Mouse (Mus musculus): ENCODE measurements at regions not wholly inside any gene's neighbourhood (a gene's known extent, or its start where the extent isn't known, plus 50 kb on each side); places are given as distances from the start of the nearest gene placed in this dataset.

GRCm38 (mm10) chr5:101596996-101597395 is 67.8 kb downstream of the Nkx6-1 start:
- WGBS, result 85% methylated on average over 9 of the region's 9 CpGs
- H3K4me2 ChIP-seq (replicated peaks; ENCODE audit: low read depth, low read length), result no peak overlapping the region
- DNase-seq (ENCODE audit: low spot score) (no peak), ATAC-seq (no peak)
- no peak overlapping the region for H3K27ac ChIP-seq (ENCODE audit: low read length)
- H3K36me3 ChIP-seq (ENCODE audit: insufficient read depth, low read length), result no peaks in the 10 kb centered on the region
- TF ChIP-seq CTCF (IDR thresholded peaks at IDR 0.05) (no peak), EP300 (IDR thresholded peaks at IDR 0.05) (no peak)
- H3K9ac ChIP-seq (replicated peaks; ENCODE audit: low read depth), result no peak overlapping the region
- no peaks in the 10 kb centered on the region for H3K4me1 ChIP-seq (ENCODE audit: insufficient read depth, low read depth, low read length)
- H3K27me3 ChIP-seq (replicated peaks; ENCODE audit: insufficient read depth, low read length), result no peaks in the 10 kb centered on the region
- no peaks in the 10 kb centered on the region for H3K9me3 ChIP-seq (ENCODE audit: low read length)
- H3K4me3 ChIP-seq (ENCODE audit: low read depth, low read length), result no peak overlapping the region

GRCm38 (mm10) chr5:101591236-101591635 is 73.6 kb downstream of the Nkx6-1 start:
- Histone ChIP-seq H3K9ac (replicated peaks; ENCODE audit: low read depth) (no peak overlapping the region), H3K4me1 (ENCODE audit: insufficient read depth, low read depth, low read length) (no peaks in the 10 kb centered on the region), H3K4me3 (ENCODE audit: low read depth, low read length) (no peak overlapping the region), H3K4me2 (replicated peaks; ENCODE audit: low read depth, low read length) (no peak overlapping the region), H3K36me3 (ENCODE audit: insufficient read depth, low read length) (no peaks in the 10 kb centered on the region), H3K9me3 (ENCODE audit: low read length) (no peaks in the 10 kb centered on the region), H3K27me3 (replicated peaks; ENCODE audit: insufficient read depth, low read length) (no peaks in the 10 kb centered on the region), H3K27ac (ENCODE audit: low read length) (no peak overlapping the region)
- DNase-seq (ENCODE audit: low spot score) (no peak), ATAC-seq (no peak)
- WGBS, result 73% methylated on average over 5 of the region's 5 CpGs
- TF ChIP-seq CTCF (IDR thresholded peaks at IDR 0.05) (no peak), EP300 (IDR thresholded peaks at IDR 0.05) (no peak)

- Histone ChIP-seq H3K4me1 (ENCODE audit: insufficient read depth, low read depth, low read length) (no peaks in the 10 kb centered on the region), H3K4me2 (replicated peaks; ENCODE audit: low read depth, low read length) (no peak overlapping the region), H3K27ac (ENCODE audit: low read length) (no peak overlapping the region), H3K36me3 (ENCODE audit: insufficient read depth, low read length) (no peaks in the 10 kb centered on the region), H3K9ac (replicated peaks; ENCODE audit: low read depth) (no peak overlapping the region), H3K9me3 (ENCODE audit: low read length) (no peaks in the 10 kb centered on the region), H3K27me3 (replicated peaks; ENCODE audit: insufficient read depth, low read length) (no peaks in the 10 kb centered on the region), H3K4me3 (ENCODE audit: low read depth, low read length) (no peak overlapping the region)
- ATAC-seq (no peak), DNase-seq (ENCODE audit: low spot score) (no peak)
- 57% methylated on average over 11 of the region's 13 CpGs for WGBS
- no peak for TF ChIP-seq CTCF (IDR thresholded peaks at IDR 0.05)
- TF ChIP-seq EP300 (IDR thresholded peaks at IDR 0.05), result no peak
Measured at GRCm38 (mm10) chr5:101590341-101591124, 74.3 kb downstream of the Nkx6-1 start.

- no peaks in the 10 kb centered on the region for H3K36me3 ChIP-seq (ENCODE audit: insufficient read depth, low read length)
- TF ChIP-seq CTCF (IDR thresholded peaks at IDR 0.05) (no peak), EP300 (IDR thresholded peaks at IDR 0.05) (no peak)
- no peak overlapping the region for H3K27ac ChIP-seq (ENCODE audit: low read length)
- ATAC-seq (no peak), DNase-seq (ENCODE audit: low spot score) (no peak)
- 46% methylated on average over 15 of the region's 15 CpGs for WGBS
- H3K9ac ChIP-seq (replicated peaks; ENCODE audit: low read depth), result no peak overlapping the region
- H3K4me3 ChIP-seq (ENCODE audit: low read depth, low read length), result no peak overlapping the region
- H3K4me1 ChIP-seq (ENCODE audit: insufficient read depth, low read depth, low read length), result no peaks in the 10 kb centered on the region
- 0 out of 2 replicates have a peak, but pooled peaks cover 3% of the 10 kb centered on the region for H3K27me3 ChIP-seq (replicated peaks; ENCODE audit: insufficient read depth, low read length)
- no peak overlapping the region for H3K4me2 ChIP-seq (replicated peaks; ENCODE audit: low read depth, low read length)
- H3K9me3 ChIP-seq (ENCODE audit: low read length), result no peaks in the 10 kb centered on the region
Measured at GRCm38 (mm10) chr5:101572966-101573365, 91.8 kb downstream of the Nkx6-1 start.

GRCm38 (mm10) chr5:101565770-101566169 is 99.0 kb downstream of the Nkx6-1 start:
- ATAC-seq (no peak), DNase-seq (ENCODE audit: low spot score) (no peak)
- no peaks in the 10 kb centered on the region for H3K9me3 ChIP-seq (ENCODE audit: low read length)
- no peak overlapping the region for H3K4me3 ChIP-seq (ENCODE audit: low read depth, low read length)
- no peaks in the 10 kb centered on the region for H3K27me3 ChIP-seq (replicated peaks; ENCODE audit: insufficient read depth, low read length)
- H3K36me3 ChIP-seq (ENCODE audit: insufficient read depth, low read length), result no peaks in the 10 kb centered on the region
- 49% methylated on average over 7 of the region's 7 CpGs for WGBS
- no peak for TF ChIP-seq EP300 (IDR thresholded peaks at IDR 0.05)
- TF ChIP-seq CTCF (IDR thresholded peaks at IDR 0.05), result no peak
- H3K4me2 ChIP-seq (replicated peaks; ENCODE audit: low read depth, low read length), result no peak overlapping the region
- H3K27ac ChIP-seq (ENCODE audit: low read length), result no peak overlapping the region
- no peak overlapping the region for H3K9ac ChIP-seq (replicated peaks; ENCODE audit: low read depth)
- no peaks in the 10 kb centered on the region for H3K4me1 ChIP-seq (ENCODE audit: insufficient read depth, low read depth, low read length)

GRCm38 (mm10) chr5:101560366-101560765 is 104.4 kb downstream of the Nkx6-1 start:
- H3K9me3 ChIP-seq (ENCODE audit: low read length), result no peaks in the 10 kb centered on the region
- ATAC-seq (no peak), DNase-seq (ENCODE audit: low spot score) (no peak)
- no peak overlapping the region for H3K9ac ChIP-seq (replicated peaks; ENCODE audit: low read depth)
- no peak overlapping the region for H3K4me2 ChIP-seq (replicated peaks; ENCODE audit: low read depth, low read length)
- H3K27me3 ChIP-seq (replicated peaks; ENCODE audit: insufficient read depth, low read length), result no peaks in the 10 kb centered on the region
- no peak overlapping the region for H3K4me3 ChIP-seq (ENCODE audit: low read depth, low read length)
- no peaks in the 10 kb centered on the region for H3K4me1 ChIP-seq (ENCODE audit: insufficient read depth, low read depth, low read length)
- no peak for TF ChIP-seq CTCF (IDR thresholded peaks at IDR 0.05)
- TF ChIP-seq EP300 (IDR thresholded peaks at IDR 0.05), result no peak
- no peak overlapping the region for H3K27ac ChIP-seq (ENCODE audit: low read length)
- no peaks in the 10 kb centered on the region for H3K36me3 ChIP-seq (ENCODE audit: insufficient read depth, low read length)

Data from lung, postnatal 0 days (tissue).